ENCODE assay signal across 9 mouse cellular contexts in genomic region chr14:103065294-103066167, GRCm38 (mm10). TPM values are rescaled to one million over a fixed set of nuclear protein-coding genes. Genes with fewer than 3 reads are reported as not detected.
A peak's percentile ranks its signal among the peaks of the same experiment; 100 is the strongest.
DNase-seq lines count a peak whose midpoint lies in the region; ATAC-seq and TF ChIP-seq lines count a peak whose summit lies in the region.
"Had no signal": no experiment of that assay in that cellular context is flagged by ENCODE, and none has a peak within 500 bp of the region (broad histone marks: within the 10 kb centered on the region; RNA-seq: fewer than 3 reads in every experiment).

No protein-coding gene starts in this region.

- H3K4me2 ChIP-seq in forebrain, embryonic 14.5 days (ENCODE audit: low read length): no peak overlapping the region
- H3K4me2 ChIP-seq: neural tube, embryonic 12.5 days had no signal

- intact Hi-C loops in left cerebral cortex, adult 2 months (cut with DNase I): loop anchor here (5.0 kb wide), 2 partner anchors 407 to 472 kb away; no protein-coding TSS in a partner anchor

- no peaks in the 10 kb centered on the region for H3K27me3 ChIP-seq in forebrain, embryonic 14.5 days (replicated peaks; ENCODE audit: control insufficient read depth, insufficient read depth, low read length)
- H3K27me3 ChIP-seq: neural tube, embryonic 12.5 days had no signal

- H3K9ac ChIP-seq in forebrain, embryonic 14.5 days (ENCODE audit: low read length): no peak overlapping the region
- H3K9ac ChIP-seq: neural tube, embryonic 12.5 days had no signal

- ATAC-seq in forebrain, embryonic 14.5 days: no peak
- ATAC-seq in megakaryocyte-erythroid progenitor cell, adult 5-6 weeks (replicated peaks; ENCODE audit: low FRiP score, low TSS enrichment, poor library complexity, severe bottlenecking): peak; percentile 40

- no peaks in the 10 kb centered on the region for H3K9me3 ChIP-seq in forebrain, embryonic 14.5 days (replicated peaks; ENCODE audit: control insufficient read depth, low read length)
- H3K9me3 ChIP-seq: neural tube, embryonic 12.5 days had no signal

- peak; percentile 77 to 88 for DNase-seq in left cerebral cortex, adult 18-20 months (ENCODE audit: low spot score in 2 of 2)
- DNase-seq in left cerebral cortex, adult 11 months (ENCODE audit: low spot score): no peak
- DNase-seq in brain, adult 2 months (ENCODE audit: low read depth, low spot score): peak; percentile 84
- peak; percentile 85 for DNase-seq in forebrain, embryonic 14.5 days (ENCODE audit: low spot score)
- DNase-seq in heart, postnatal 4 days: peak; percentile 82
- peak; percentile 63 to 80 for DNase-seq in left cerebral cortex, adult 2 months (ENCODE audit: extremely low spot score in 1 of 2, low spot score in 2 of 2)
- peak; percentile 79 to 90 for DNase-seq in spleen, postnatal 4 days (ENCODE audit: low spot score in 2 of 2)

- no peak overlapping the region for H3K4me3 ChIP-seq in forebrain, embryonic 14.5 days (ENCODE audit: low read depth, low read length)
- H3K4me3 ChIP-seq in left cerebral cortex, adult 2 months: no peak overlapping the region
- H3K4me3 ChIP-seq: neural tube, embryonic 12.5 days had no signal

- 8% methylated on average over 10 of the region's 10 CpGs for WGBS in forebrain, embryonic 14.5 days

- peak; percentile 83 for TF ChIP-seq CTCF in left cerebral cortex, adult 2 months (IDR thresholded peaks at IDR 0.05)

- no peaks in the 10 kb centered on the region; the same call in 1 of the 2 replicates for H3K4me1 ChIP-seq in forebrain, embryonic 14.5 days (ENCODE audit: control insufficient read depth, insufficient read depth, low read length)

- no peak overlapping the region for H3K27ac ChIP-seq in forebrain, embryonic 14.5 days (ENCODE audit: low read depth, low read length)
- H3K27ac ChIP-seq in left cerebral cortex, adult 2 months: no peak overlapping the region
- H3K27ac ChIP-seq: neural tube, embryonic 12.5 days had no signal

- H3K36me3 ChIP-seq in forebrain, embryonic 14.5 days (ENCODE audit: control insufficient read depth, insufficient read depth, low read length): no peaks in the 10 kb centered on the region
- H3K36me3 ChIP-seq: neural tube, embryonic 12.5 days had no signal

RNA-seq across cellular contexts. Expression of gene Cln5, which starts 4.5 kb away (rescaled TPM):
- 10 to 100 TPM; 11.1 to 12.3 TPM for total RNA-seq in left cerebral cortex, adult 18-20 months (2021)
- polyA plus RNA-seq in forebrain, embryonic 14.5 days (2014; fragmentation: Nextera tagmentation; extraction: Ambion mirVana): 11.2 and 11.4 TPM in 2 replicates
- total RNA-seq in heart, postnatal 4 days (2021): 10 to 100 TPM; 17.8 to 18.3 TPM
- 10 to 100 TPM in 1 of 2 experiments, 1 to 10 TPM in 1; 7.7 to 11.6 TPM for total RNA-seq in left cerebral cortex, adult 2 months (2021)
- 9.3 and 15.8 TPM in 2 replicates for total RNA-seq in megakaryocyte-erythroid progenitor cell, adult 5-6 weeks (2014; fragmentation: Nextera tagmentation)
- total RNA-seq in megakaryocyte-erythroid progenitor cell, adult 5-6 weeks (2017): 15.6 and 19.8 TPM in 2 replicates

RNA-seq across cellular contexts. Expression of gene Acod1, which starts 18.8 kb away (rescaled TPM):
- not detected for total RNA-seq in left cerebral cortex, adult 18-20 months (2021)
- polyA plus RNA-seq in forebrain, embryonic 14.5 days (2014; fragmentation: Nextera tagmentation; extraction: Ambion mirVana): not detected in 2 replicates
- not detected for total RNA-seq in heart, postnatal 4 days (2021)
- not detected for total RNA-seq in left cerebral cortex, adult 2 months (2021)
- not detected in 2 replicates for total RNA-seq in megakaryocyte-erythroid progenitor cell, adult 5-6 weeks (2014; fragmentation: Nextera tagmentation)
- 0.33 and 0.50 TPM in 2 replicates for total RNA-seq in megakaryocyte-erythroid progenitor cell, adult 5-6 weeks (2017)
- polyA plus RNA-seq: neural tube, embryonic 12.5 days had no signal

RNA-seq across cellular contexts. Expression of gene Fbxl3, which starts 33.8 kb away (rescaled TPM):
- 10 to 100 TPM; 95.1 to 97.8 TPM for total RNA-seq in left cerebral cortex, adult 18-20 months (2021)
- 26.9 and 28.1 TPM in 2 replicates for polyA plus RNA-seq in forebrain, embryonic 14.5 days (2014; fragmentation: Nextera tagmentation; extraction: Ambion mirVana)
- 10 to 100 TPM; 57.6 to 59.7 TPM for total RNA-seq in heart, postnatal 4 days (2021)
- total RNA-seq in left cerebral cortex, adult 2 months (2021): 100 to 1,000 TPM in 1 of 2 experiments, 10 to 100 TPM in 1; 99.8 to 105 TPM
- total RNA-seq in megakaryocyte-erythroid progenitor cell, adult 5-6 weeks (2014; fragmentation: Nextera tagmentation): 22.4 and 36.2 TPM in 2 replicates
- 31.8 and 85.5 TPM in 2 replicates for total RNA-seq in megakaryocyte-erythroid progenitor cell, adult 5-6 weeks (2017)
